Mouse (Mus musculus): Measurements from ENCODE around the gene Uck2. TPM values are rescaled to one million over a fixed set of nuclear protein-coding genes. Genes with fewer than 3 reads are reported as not detected.

The Uck2 gene
- polyA plus RNA-seq, 1 experiment from 2014 or later: 138 TPM

DNA sequence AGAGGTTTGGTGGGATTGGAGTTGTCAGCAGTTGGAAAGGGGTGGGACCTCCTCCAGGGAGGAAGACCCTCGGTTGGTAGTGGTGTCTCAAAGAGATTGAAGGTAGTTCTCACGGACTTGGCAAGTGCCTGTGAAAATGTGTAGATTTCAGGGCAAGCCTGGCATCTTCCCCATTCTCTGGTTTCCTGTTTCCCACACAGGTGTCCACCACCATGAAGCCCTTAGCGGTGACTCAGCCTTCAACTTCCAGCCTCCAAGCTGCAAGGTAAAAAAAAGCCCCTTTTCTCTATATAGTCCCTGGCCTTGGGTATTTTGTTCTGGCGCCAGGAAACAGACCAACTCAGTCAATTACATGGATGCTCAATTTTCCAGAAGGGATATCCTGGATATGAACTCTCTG is 19.8 kb downstream of the Uck2 start:
- DNase-seq (ENCODE audit: low spot score): no peak
- Histone ChIP-seq H3K36me3 (peaks cover 30% of the 10 kb centered on the region), H3K27me3 (ENCODE audit: low read depth, poor library complexity, severe bottlenecking) (no peaks in the 10 kb centered on the region), H3K4me1 (peaks cover 28% of the 10 kb centered on the region), H3K9me3 (replicated peaks) (no peaks in the 10 kb centered on the region), H3K27ac (no peak overlapping the region), H3K4me3 (no peak overlapping the region)
- 80% methylated on average over 4 of the region's 4 CpGs for WGBS

DNA sequence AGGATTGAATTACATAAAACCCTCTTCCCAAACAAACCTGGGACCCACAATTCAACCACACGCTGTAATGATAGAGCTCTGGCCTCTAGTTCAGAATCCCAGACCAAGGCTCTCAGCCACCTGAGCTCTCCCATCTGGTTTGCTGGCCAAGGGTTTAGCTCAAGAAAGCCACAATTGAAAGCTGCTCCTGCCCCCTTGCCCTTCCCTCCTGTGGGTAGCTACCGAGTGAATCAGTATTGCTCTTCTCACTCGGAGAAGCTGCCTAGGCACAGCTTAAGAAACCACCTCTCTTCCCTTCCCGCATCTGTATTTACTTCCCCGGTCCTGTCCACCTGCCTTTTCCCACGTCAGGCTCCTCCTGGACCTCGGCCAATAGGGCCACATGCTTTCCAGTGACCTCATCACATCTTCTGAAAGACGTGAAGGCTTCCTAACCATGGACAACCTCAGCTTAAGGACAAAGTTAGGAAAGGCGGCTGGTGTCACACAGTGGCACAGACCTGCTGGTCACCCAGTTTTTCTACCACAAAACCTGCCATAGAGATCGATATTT is 22.6 kb downstream of the Uck2 start:
- Histone ChIP-seq H3K27me3 (ENCODE audit: low read depth, poor library complexity, severe bottlenecking) (no peaks in the 10 kb centered on the region), H3K27ac (no peak overlapping the region), H3K4me1 (0 out of 2 replicates have a peak, but pooled peaks cover 2% of the 10 kb centered on the region), H3K9me3 (replicated peaks) (no peaks in the 10 kb centered on the region), H3K4me3 (no peak overlapping the region), H3K36me3 (peaks cover 26% of the 10 kb centered on the region)
- no peak for DNase-seq (ENCODE audit: low spot score)
- WGBS: 84% methylated on average over 10 of the region's 10 CpGs

DNA sequence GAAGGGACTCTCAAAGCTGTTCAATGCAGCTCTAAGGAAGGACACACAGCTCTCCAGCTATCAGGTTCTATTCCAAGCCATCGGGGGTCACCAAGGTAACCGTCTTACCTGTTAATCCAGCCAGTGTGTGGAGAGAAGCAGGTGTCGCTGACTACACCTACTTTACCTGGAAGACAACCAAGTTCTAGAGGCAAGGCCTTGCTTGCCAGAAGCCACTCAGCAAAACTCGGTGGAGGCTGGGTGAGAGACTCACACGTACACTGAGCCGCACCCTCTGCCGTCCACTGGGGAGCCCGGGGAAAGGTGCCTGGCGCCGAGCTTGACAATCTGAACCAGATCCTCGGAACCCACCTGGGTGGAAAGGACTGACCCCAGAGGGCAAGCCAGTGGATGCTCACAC is 23.4 kb downstream of the Uck2 start:
- whole genome bisulfite sequencing: 92% methylated on average over 11 of the region's 11 CpGs
- Histone ChIP-seq H3K4me1 (peaks cover 6% of the 10 kb centered on the region; the same call in 1 of the 2 replicates), H3K27me3 (ENCODE audit: low read depth, poor library complexity, severe bottlenecking) (no peaks in the 10 kb centered on the region), H3K9me3 (replicated peaks) (no peaks in the 10 kb centered on the region), H3K27ac (no peak overlapping the region), H3K36me3 (peaks cover 20% of the 10 kb centered on the region), H3K4me3 (no peak overlapping the region)
- DNase-seq (ENCODE audit: low spot score): no peak

DNA sequence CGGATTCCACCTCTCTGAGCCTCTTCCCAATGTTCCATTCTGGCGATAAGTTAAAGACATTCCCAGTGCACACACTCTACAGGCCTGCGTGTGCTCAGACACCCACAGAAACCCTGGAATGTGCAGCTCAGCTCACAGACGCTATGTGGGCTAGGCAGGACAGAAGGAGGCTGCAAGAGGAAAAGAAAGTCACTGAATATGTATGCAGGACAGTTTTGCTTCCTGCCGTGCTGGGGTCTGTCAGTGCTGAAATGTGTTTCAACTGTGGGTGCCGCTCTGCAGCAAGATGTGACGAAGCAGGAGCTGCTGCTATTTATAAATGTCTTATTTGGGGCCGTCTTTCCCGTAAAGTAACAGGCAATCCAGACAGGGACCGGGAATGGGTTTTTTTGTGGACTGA is 25.4 kb downstream of the Uck2 start:
- Histone ChIP-seq H3K27ac (no peak overlapping the region), H3K4me1 (peaks cover 20% of the 10 kb centered on the region; the same call in 1 of the 2 replicates), H3K9me3 (replicated peaks) (no peaks in the 10 kb centered on the region), H3K4me3 (no peak overlapping the region), H3K36me3 (peaks cover 9% of the 10 kb centered on the region; the same call in 1 of the 2 replicates), H3K27me3 (ENCODE audit: low read depth, poor library complexity, severe bottlenecking) (no peaks in the 10 kb centered on the region)
- DNase-seq (ENCODE audit: low spot score): no peak
- WGBS: 85% methylated on average over 10 of the region's 10 CpGs

DNA sequence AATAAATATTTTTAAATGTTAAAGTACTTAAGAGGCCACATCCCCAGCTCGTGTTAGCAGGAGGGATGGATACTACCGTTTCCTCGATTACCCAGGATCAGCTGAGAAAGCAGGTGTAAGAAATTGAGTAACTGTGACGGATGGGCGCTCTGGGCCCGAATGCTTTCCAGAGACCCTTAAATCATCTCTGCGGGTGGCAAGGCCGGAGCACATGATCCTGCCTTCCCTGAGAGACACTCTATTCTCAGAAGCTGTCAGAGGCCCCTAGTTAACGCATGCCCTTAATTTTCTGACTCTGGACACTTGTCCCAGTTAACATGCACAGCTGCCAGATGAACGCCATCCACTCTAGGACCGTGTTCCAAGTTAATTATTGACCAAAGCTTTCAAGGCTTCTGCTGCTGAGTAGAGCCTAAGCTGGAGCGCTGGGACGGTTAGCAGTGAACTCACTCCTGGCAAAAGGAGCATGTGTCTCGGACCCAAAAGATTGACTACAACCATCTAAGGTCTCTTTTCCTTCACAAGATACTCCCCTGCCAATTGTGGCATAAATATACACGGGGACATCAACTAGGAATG is 28.3 kb downstream of the Uck2 start:
- peaks cover 23% of the 10 kb centered on the region for H3K4me1 ChIP-seq
- H3K4me3 ChIP-seq: no peak overlapping the region
- no peak for DNase-seq (ENCODE audit: low spot score)

DNA sequence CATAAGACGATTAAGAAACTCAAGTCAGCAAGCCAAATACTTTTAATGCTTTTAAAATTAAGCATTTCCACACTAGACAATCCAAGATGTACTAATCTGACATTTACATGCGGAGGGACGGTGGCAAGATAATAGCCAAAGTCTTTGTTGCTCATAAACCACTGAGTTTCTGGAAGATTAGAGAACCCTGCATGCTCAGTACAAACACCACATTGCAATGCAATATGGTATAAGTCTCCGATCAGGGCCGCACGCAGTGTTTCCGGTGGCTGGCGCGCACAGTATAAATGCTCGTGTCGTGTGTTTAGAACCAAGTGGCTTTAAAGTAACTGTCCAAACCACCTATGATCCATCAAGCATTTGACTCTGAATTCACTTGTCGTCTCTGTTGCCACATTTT is 31.5 kb downstream of the Uck2 start:
- no peak overlapping the region for H3K27ac ChIP-seq
- no peaks in the 10 kb centered on the region for H3K9me3 ChIP-seq (replicated peaks)
- H3K27me3 ChIP-seq (ENCODE audit: low read depth, poor library complexity, severe bottlenecking): no peaks in the 10 kb centered on the region
- no peaks in the 10 kb centered on the region for H3K36me3 ChIP-seq
- DNase-seq (ENCODE audit: low spot score): no peak
- H3K4me3 ChIP-seq: no peak overlapping the region
- whole genome bisulfite sequencing: 96% methylated on average over 12 of the region's 12 CpGs
- H3K4me1 ChIP-seq: peaks cover 28% of the 10 kb centered on the region

More for the DNA sequence above, 28.3 kb downstream of the Uck2 start:
- H3K36me3 ChIP-seq: 0 out of 2 replicates have a peak, but pooled peaks cover 2% of the 10 kb centered on the region
- H3K27ac ChIP-seq: no peak overlapping the region
- 75% methylated on average over 15 of the region's 15 CpGs for WGBS
- H3K27me3 ChIP-seq (ENCODE audit: low read depth, poor library complexity, severe bottlenecking): no peaks in the 10 kb centered on the region
- no peaks in the 10 kb centered on the region for H3K9me3 ChIP-seq (replicated peaks)

DNA sequence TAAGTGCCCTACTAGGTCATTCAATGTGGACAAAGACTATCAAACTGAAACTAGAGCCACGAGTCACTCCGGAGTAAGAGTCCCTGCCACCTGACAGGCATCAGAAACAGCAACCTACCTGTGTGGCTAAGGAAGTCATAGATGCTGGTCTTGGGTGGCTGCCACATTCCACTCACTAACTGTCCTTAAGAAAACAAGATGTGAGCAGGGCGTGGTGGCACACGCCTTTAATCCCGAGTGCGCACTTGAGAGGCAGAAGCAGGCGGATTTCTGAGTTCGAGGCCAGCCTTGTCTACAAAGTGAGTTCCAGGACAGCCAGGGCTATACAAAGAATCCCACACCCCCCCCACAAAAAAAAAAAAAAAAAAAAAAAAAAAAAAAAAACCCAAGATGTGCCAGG is 35.2 kb downstream of the Uck2 start:
- DNase-seq (ENCODE audit: low spot score): no peak
- no peaks in the 10 kb centered on the region for H3K9me3 ChIP-seq (replicated peaks)
- WGBS: 91% methylated on average over 8 of the region's 8 CpGs
- H3K4me1 ChIP-seq: peaks cover 33% of the 10 kb centered on the region
- no peaks in the 10 kb centered on the region for H3K27me3 ChIP-seq (ENCODE audit: low read depth, poor library complexity, severe bottlenecking)
- H3K4me3 ChIP-seq: no peak overlapping the region
- H3K27ac ChIP-seq: no peak overlapping the region
- H3K36me3 ChIP-seq: no peaks in the 10 kb centered on the region

DNA sequence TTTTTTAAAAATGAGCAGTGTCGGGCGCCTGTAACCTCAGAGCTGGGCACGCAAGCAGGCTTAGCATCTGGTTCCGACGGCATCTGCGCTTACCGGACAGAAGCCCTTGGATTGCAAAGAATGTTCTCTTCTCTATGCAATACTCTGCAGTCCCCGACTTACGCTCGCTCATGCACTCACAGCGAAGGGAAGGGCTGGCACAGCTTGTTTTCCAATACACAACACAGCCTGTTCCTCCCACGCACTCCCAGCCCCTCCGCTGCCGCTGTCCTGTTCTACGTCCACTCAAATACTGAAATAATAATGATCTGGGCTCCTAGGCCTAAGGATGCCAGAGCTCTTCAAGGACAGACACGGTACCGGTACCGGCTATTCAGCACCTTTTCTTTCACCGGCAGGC is 35.9 kb downstream of the Uck2 start:
- no peaks in the 10 kb centered on the region for H3K36me3 ChIP-seq
- peaks cover 35% of the 10 kb centered on the region for H3K4me1 ChIP-seq
- H3K9me3 ChIP-seq (replicated peaks): no peaks in the 10 kb centered on the region
- H3K27ac ChIP-seq: no peak overlapping the region
- no peaks in the 10 kb centered on the region for H3K27me3 ChIP-seq (ENCODE audit: low read depth, poor library complexity, severe bottlenecking)
- DNase-seq (ENCODE audit: low spot score): no peak
- WGBS: 93% methylated on average over 19 of the region's 19 CpGs
- H3K4me3 ChIP-seq: no peak overlapping the region

DNA sequence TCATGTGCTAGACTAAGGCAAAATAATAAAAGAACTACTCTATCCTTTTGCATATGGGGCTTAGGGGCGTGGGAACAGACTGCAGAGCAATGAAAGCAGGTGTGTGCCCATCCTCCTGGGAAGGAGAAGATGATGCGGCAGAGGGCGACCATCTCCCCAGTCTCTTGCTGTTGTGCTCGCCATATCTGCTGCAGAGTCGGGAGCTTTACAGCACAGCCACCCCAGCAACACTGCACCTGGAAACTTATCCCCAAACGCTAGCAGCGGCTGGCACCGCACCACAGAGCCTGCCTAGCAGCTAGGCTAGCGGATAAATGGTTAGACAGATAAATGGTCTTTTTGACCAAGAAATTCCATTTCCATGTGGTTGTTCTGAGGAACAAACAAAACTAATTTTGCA is 37.2 kb downstream of the Uck2 start:
- H3K4me1 ChIP-seq: peaks cover 47% of the 10 kb centered on the region
- 88% methylated on average over 9 of the region's 9 CpGs for WGBS

DNA sequence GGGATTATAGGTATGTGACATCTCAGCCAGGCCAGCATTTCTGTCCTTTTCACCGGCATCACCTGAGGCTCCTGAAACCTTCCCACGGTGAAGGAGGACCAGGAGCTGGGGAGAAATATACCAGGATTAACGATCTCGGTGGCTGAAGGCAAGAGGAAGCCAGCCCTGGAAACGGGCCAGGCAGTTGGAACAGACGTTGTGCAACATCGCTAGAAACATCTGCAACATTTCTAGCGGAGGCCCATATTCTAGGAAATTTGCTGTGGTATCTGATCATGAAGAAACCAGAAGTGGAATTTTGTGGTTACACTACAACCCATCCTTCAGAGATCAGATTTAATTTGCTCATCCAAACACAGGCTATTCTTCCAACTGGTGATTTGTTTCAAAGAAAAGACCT is 38.1 kb downstream of the Uck2 start:
- Histone ChIP-seq H3K27me3 (ENCODE audit: low read depth, poor library complexity, severe bottlenecking) (no peaks in the 10 kb centered on the region), H3K36me3 (no peaks in the 10 kb centered on the region), H3K4me3 (no peak overlapping the region), H3K9me3 (replicated peaks) (no peaks in the 10 kb centered on the region), H3K4me1 (peaks cover 56% of the 10 kb centered on the region), H3K27ac (no peak overlapping the region)
- 79% methylated on average over 8 of the region's 8 CpGs for WGBS
- DNase-seq (ENCODE audit: low spot score): no peak

More for the DNA sequence above, 37.2 kb downstream of the Uck2 start:
- Histone ChIP-seq H3K27me3 (ENCODE audit: low read depth, poor library complexity, severe bottlenecking) (no peaks in the 10 kb centered on the region), H3K4me3 (no peak overlapping the region), H3K9me3 (replicated peaks) (no peaks in the 10 kb centered on the region), H3K36me3 (no peaks in the 10 kb centered on the region), H3K27ac (no peak overlapping the region)
- no peak for DNase-seq (ENCODE audit: low spot score)

DNA sequence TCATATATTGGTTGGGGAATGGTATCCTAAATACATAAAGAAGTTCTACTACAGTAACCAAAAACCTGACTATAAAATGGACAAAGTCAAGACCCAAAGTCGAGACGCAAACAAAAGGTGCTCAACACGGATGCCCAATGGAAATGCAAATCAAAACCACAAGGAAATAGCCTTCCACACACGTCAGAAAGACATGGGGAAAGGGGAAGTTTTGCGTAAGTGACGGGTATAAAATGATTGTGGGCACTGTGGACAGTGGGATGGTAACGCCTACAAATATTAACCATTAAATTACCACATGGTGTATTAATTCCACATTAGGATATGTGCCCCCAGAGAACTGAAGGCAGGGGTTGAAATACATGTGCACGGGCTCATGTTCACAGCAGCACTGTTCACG is 38.8 kb downstream of the Uck2 start:
- Histone ChIP-seq H3K27me3 (ENCODE audit: low read depth, poor library complexity, severe bottlenecking) (no peaks in the 10 kb centered on the region), H3K4me1 (peaks cover 63% of the 10 kb centered on the region), H3K4me3 (no peak overlapping the region), H3K27ac (no peak overlapping the region), H3K36me3 (no peaks in the 10 kb centered on the region), H3K9me3 (replicated peaks) (no peaks in the 10 kb centered on the region)
- DNase-seq (ENCODE audit: low spot score): no peak
- 85% methylated on average over 9 of the region's 9 CpGs for WGBS

DNA sequence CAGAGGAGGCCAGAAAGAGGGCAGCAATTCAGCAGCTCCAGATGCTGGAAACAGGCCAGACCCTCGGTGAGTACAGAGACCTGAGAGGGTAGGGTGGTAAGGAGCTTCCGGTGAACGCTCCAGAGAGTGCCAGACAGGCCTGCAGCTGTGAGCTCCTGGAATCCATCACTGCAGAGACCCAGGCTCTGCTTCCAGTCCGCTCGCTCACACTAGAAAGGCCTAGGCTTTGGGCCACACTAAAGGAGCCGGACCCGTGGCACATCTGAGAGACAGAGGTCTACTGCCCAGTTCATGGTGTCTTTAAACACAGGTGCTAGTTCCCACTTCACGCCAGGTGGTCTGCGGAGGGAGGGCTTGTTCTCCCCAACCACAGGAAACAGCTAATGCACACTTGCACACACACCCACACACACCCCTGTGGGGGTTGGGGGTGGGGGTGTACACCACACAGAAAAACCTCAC is 39.9 kb downstream of the Uck2 start:
- H3K36me3 ChIP-seq: no peaks in the 10 kb centered on the region
- H3K27ac ChIP-seq: peak overlapping the region; percentile 50; the same call in 1 of the 2 replicates
- H3K9me3 ChIP-seq (replicated peaks): no peaks in the 10 kb centered on the region
- DNase-seq (ENCODE audit: low spot score): no peak
- no peak overlapping the region for H3K4me3 ChIP-seq
- WGBS: 73% methylated on average over 9 of the region's 9 CpGs
- peaks cover 73% of the 10 kb centered on the region for H3K4me1 ChIP-seq
- H3K27me3 ChIP-seq (ENCODE audit: low read depth, poor library complexity, severe bottlenecking): no peaks in the 10 kb centered on the region

DNA sequence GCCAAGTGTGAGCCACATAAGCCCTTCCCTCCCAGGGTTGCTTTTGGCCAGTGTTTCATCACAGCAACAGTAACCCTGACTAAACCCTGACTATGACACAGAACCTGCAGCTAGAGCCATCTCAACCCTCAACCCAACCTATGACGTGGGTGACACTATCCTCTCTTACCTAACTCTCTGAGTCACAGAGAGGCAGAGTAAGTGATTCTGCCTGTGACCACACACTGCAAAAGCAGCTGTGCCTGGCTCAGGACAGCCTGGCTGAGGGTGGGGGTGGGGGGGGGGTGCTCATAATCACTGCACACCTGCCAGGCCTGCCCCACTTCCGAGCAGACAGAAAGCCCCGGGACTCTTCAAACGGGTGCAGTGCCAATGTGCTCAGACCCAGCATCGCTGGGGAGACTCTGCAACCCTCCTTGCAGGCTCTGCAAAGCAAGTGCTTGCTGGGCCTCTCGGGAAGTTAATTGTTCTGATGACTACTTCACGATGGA is 42.9 kb downstream of the Uck2 start:
- H3K4me1 ChIP-seq: peaks cover 92% of the 10 kb centered on the region
- no peaks in the 10 kb centered on the region; the same call in 1 of the 2 replicates for H3K36me3 ChIP-seq
- H3K4me3 ChIP-seq: no peak overlapping the region
- peak overlapping the region; percentile 62 for H3K27ac ChIP-seq
- WGBS: 48% methylated on average over 7 of the region's 7 CpGs
- no peak for DNase-seq (ENCODE audit: low spot score)
- H3K9me3 ChIP-seq (replicated peaks): no peaks in the 10 kb centered on the region
- no peaks in the 10 kb centered on the region for H3K27me3 ChIP-seq (ENCODE audit: low read depth, poor library complexity, severe bottlenecking)
